In the genomic region with DNA sequence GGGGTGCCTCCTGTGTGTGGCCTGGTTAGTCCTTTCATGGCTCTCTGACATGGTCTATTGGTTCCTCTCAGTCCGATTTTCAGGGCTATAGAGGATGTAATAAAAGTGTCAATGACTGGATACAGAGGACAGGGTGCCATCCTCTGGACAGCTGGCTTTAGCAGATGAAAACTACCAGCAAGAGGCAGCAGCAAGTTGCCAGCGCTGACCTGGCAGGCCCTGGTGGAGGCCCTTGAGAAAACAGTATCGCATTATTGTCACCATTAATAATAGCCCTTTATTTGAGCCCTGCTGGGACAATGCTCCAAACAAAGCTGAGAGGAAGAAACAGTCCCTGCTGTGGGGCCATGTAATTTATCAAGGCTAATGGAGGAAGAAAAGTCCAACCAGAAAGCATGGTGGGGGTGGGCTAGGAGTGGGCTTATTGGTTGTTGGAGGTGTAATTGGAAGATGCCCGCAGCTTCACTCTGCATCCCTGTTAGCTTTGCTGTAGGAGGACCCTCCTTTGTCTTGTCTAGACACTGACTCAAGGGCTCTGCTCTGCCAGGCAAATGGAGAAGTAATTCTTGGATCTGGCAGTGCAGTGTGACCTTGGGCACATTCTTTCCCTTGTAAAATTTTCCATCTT, we compare ENCODE assay signal across 10 mouse cellular contexts.
A peak's percentile ranks its signal among the peaks of the same experiment; 100 is the strongest.
DNase-seq lines count a peak whose midpoint lies in the region; ATAC-seq and TF ChIP-seq lines count a peak whose summit lies in the region.
"Had no signal": no experiment of that assay in that cellular context is flagged by ENCODE, and none has a peak within 500 bp of the region (broad histone marks: within the 10 kb centered on the region; RNA-seq: fewer than 3 reads in every experiment).

No protein-coding gene starts in this region.

- peak; percentile 53 for DNase-seq in embryo, embryonic 9.5 days (ENCODE audit: extremely low spot score)
- peak; percentile 43 to 47 for DNase-seq in heart, postnatal 10 days
- DNase-seq in thymus, adult 2 months, result no peak
- DNase-seq in lung, postnatal 10 days, result no peak
- no peak for DNase-seq in kidney, postnatal 14 days

- no peaks in the 10 kb centered on the region for H3K27me3 ChIP-seq in intestine, embryonic 15.5 days (replicated peaks)
- no peaks in the 10 kb centered on the region for H3K27me3 ChIP-seq in intestine, postnatal 0 days (replicated peaks; ENCODE audit: control insufficient read depth, insufficient read depth, low read length)
- H3K27me3 ChIP-seq in midbrain, embryonic 16.5 days (ENCODE audit: control insufficient read depth, insufficient read depth, low read depth, low read length), result no peaks in the 10 kb centered on the region
- H3K27me3 ChIP-seq in thymus, adult 2 months (ENCODE audit: control insufficient read depth, insufficient read depth, low read length), result no peaks in the 10 kb centered on the region
- H3K27me3 ChIP-seq: embryonic facial prominence, embryonic 12.5 days; Patski had no signal

- H3K9me3 ChIP-seq in intestine, embryonic 15.5 days, result no peaks in the 10 kb centered on the region
- no peaks in the 10 kb centered on the region for H3K9me3 ChIP-seq in intestine, postnatal 0 days (ENCODE audit: control insufficient read depth)
- no peaks in the 10 kb centered on the region for H3K9me3 ChIP-seq in midbrain, embryonic 16.5 days (replicated peaks; ENCODE audit: control insufficient read depth, low read length, poor library complexity, severe bottlenecking)
- H3K9me3 ChIP-seq: embryonic facial prominence, embryonic 12.5 days had no signal

- H3K9ac ChIP-seq in intestine, embryonic 15.5 days, result no peak overlapping the region
- H3K9ac ChIP-seq in intestine, postnatal 0 days (ENCODE audit: low read depth, low read length), result no peak overlapping the region
- no peak overlapping the region for H3K9ac ChIP-seq in midbrain, embryonic 16.5 days (ENCODE audit: low read depth, low read length)
- H3K9ac ChIP-seq: embryonic facial prominence, embryonic 12.5 days had no signal

- TF ChIP-seq CTCF in intestine, postnatal 0 days (IDR thresholded peaks at IDR 0.05; ENCODE audit: low read depth), result no peak
- TF ChIP-seq CTCF in thymus, adult 2 months (IDR thresholded peaks at IDR 0.05; ENCODE audit: borderline replicate concordance, control insufficient read depth, extremely low read depth, insufficient read depth, low read length, poor library complexity), result no peak

- 45% methylated on average over 4 of the region's 4 CpGs for whole genome bisulfite sequencing in intestine, embryonic 15.5 days
- 66% methylated on average over 4 of the region's 4 CpGs for WGBS in intestine, postnatal 0 days
- 13% methylated on average over 4 of the region's 4 CpGs for WGBS in midbrain, embryonic 16.5 days
- WGBS in thymus, adult 2 months, result 96% methylated on average over 4 of the region's 4 CpGs

- no peaks in the 10 kb centered on the region for H3K36me3 ChIP-seq in intestine, embryonic 15.5 days
- no peaks in the 10 kb centered on the region for H3K36me3 ChIP-seq in intestine, postnatal 0 days (ENCODE audit: control insufficient read depth, insufficient read depth)
- no peaks in the 10 kb centered on the region for H3K36me3 ChIP-seq in midbrain, embryonic 16.5 days (ENCODE audit: control insufficient read depth, insufficient read depth, low read length)
- no peaks in the 10 kb centered on the region for H3K36me3 ChIP-seq in thymus, adult 2 months (ENCODE audit: control insufficient read depth, insufficient read depth, low read length)
- H3K36me3 ChIP-seq: embryonic facial prominence, embryonic 12.5 days had no signal

- no peak for TF ChIP-seq POLR2A in thymus, adult 2 months (IDR thresholded peaks at IDR 0.05; ENCODE audit: control insufficient read depth, extremely low read depth, insufficient read depth, low read length, poor library complexity)

- no peak overlapping the region for H3K4me2 ChIP-seq in intestine, embryonic 15.5 days (replicated peaks)
- no peak overlapping the region for H3K4me2 ChIP-seq in intestine, postnatal 0 days (replicated peaks; ENCODE audit: low read depth)
- H3K4me2 ChIP-seq in midbrain, embryonic 16.5 days (ENCODE audit: low read length), result no peak overlapping the region
- H3K4me2 ChIP-seq: embryonic facial prominence, embryonic 12.5 days had no signal

- no peaks in the 10 kb centered on the region for H3K4me1 ChIP-seq in intestine, embryonic 15.5 days (replicated peaks)
- no peaks in the 10 kb centered on the region for H3K4me1 ChIP-seq in intestine, postnatal 0 days (replicated peaks; ENCODE audit: control insufficient read depth, insufficient read depth, low read length)
- H3K4me1 ChIP-seq in midbrain, embryonic 16.5 days (ENCODE audit: control insufficient read depth, insufficient read depth, low read length), result peaks cover 17% of the 10 kb centered on the region
- H3K4me1 ChIP-seq in thymus, adult 2 months (replicated peaks; ENCODE audit: control insufficient read depth, insufficient read depth, low read length), result peaks cover 35% of the 10 kb centered on the region

- no peak overlapping the region for H3K4me3 ChIP-seq in intestine, embryonic 15.5 days (replicated peaks)
- no peak overlapping the region for H3K4me3 ChIP-seq in intestine, postnatal 0 days (ENCODE audit: low read depth, low read length)
- no peak overlapping the region for H3K4me3 ChIP-seq in midbrain, embryonic 16.5 days (ENCODE audit: low read depth, low read length)
- no peak overlapping the region for H3K4me3 ChIP-seq in thymus, adult 2 months (ENCODE audit: control insufficient read depth, insufficient read depth, low read length)
- H3K4me3 ChIP-seq: embryonic facial prominence, embryonic 12.5 days had no signal

- ATAC-seq in intestine, embryonic 15.5 days, result 0 out of 2 replicates have a peak, but pooled peaks have one; percentile 17
- no peak for ATAC-seq in intestine, postnatal 0 days
- ATAC-seq in midbrain, embryonic 16.5 days, result peak; percentile 58
- ATAC-seq: Patski had no signal

- intact Hi-C loops in heart, postnatal 10 days (cut with DNase I), result no loop called here

- H3K27ac ChIP-seq in intestine, embryonic 15.5 days, result no peak overlapping the region
- H3K27ac ChIP-seq in intestine, postnatal 0 days (ENCODE audit: low read depth, low read length), result no peak overlapping the region
- no peak overlapping the region for H3K27ac ChIP-seq in midbrain, embryonic 16.5 days (ENCODE audit: low read length)
- H3K27ac ChIP-seq in thymus, adult 2 months (ENCODE audit: control insufficient read depth, insufficient read depth, low read length), result no peak overlapping the region
- H3K27ac ChIP-seq: embryonic facial prominence, embryonic 12.5 days had no signal

Comparison
In these comparisons a context has a peak if more than half of its experiments do, and no peak if none do; other contexts are left out.
1. DNase-seq: peak in embryo, embryonic 9.5 days (single experiment) and heart, postnatal 10 days (2 of 2); none in thymus, adult 2 months (single experiment), lung, postnatal 10 days (single experiment) and kidney, postnatal 14 days (single experiment).